Mouse (Mus musculus) lung, postnatal 0 days (tissue): ENCODE results near the gene Fam118a. TPM values are rescaled to one million over a fixed set of nuclear protein-coding genes. Genes with fewer than 3 reads are reported as not detected.
"Not testable (repeated sequence)": the region's sequence is repeated elsewhere in the genome, so short reads cannot be mapped to it uniquely, and the experiment has no call there.

Experiments used
- ATAC-seq: fragments of 200-750 bp; cut with Nextera tagmentation; 2 replicates; pipeline ENCODE4 v1.8.0; 2017; ENCODE audit warnings: moderate library complexity
- DNase-seq: peaks from one replicate; pipeline ENCODE4 v3.0.0-alpha.2; 2016; ENCODE audit warnings: low spot score
- H3K27ac ChIP-seq: fragments of 300-500 bp; sonication (generic); 2 replicates; pipeline ENCODE4 v1.5.1; 2014; ENCODE audit warnings: antibody characterized with exemption, mild to moderate bottlenecking, low read length, mixed read lengths
- H3K27me3 ChIP-seq: fragments of 300-500 bp; sonication (generic); replicated peaks from 2 replicates; pipeline ENCODE4 v1.6.1; 2014; ENCODE audit warnings: low read length, mixed read lengths; ENCODE audit not compliant: insufficient read depth
- H3K36me3 ChIP-seq: fragments of 300-500 bp; sonication (generic); 2 replicates; pipeline ENCODE4 v1.6.1; 2014; ENCODE audit warnings: low read length, mixed read lengths; ENCODE audit not compliant: insufficient read depth
- H3K4me1 ChIP-seq: fragments of 300-500 bp; sonication (generic); 2 replicates; pipeline ENCODE4 v1.6.1; 2014; ENCODE audit warnings: antibody characterized with exemption, low read depth, low read length, mixed read lengths; ENCODE audit not compliant: insufficient read depth
- H3K4me2 ChIP-seq: fragments of 300-500 bp; sonication (generic); replicated peaks from 2 replicates; pipeline ENCODE4 v1.6.1; 2014; ENCODE audit warnings: low read depth, mild to moderate bottlenecking, low read length, moderate library complexity, mixed read lengths
- H3K4me3 ChIP-seq: fragments of 300-500 bp; sonication (generic); 2 replicates; pipeline ENCODE4 v1.5.1; 2014; ENCODE audit warnings: low read depth, low read length
- H3K9ac ChIP-seq: fragments of 300-500 bp; sonication (generic); replicated peaks from 2 replicates; pipeline ENCODE4 v1.6.1; 2014; ENCODE audit warnings: low read depth, mild to moderate bottlenecking
- H3K9me3 ChIP-seq: fragments of 300-500 bp; sonication (generic); 2 replicates; pipeline ENCODE4 v1.6.1; 2016; ENCODE audit warnings: low read length, mixed read lengths
- CTCF ChIP-seq: IDR thresholded peaks from 2 replicates; pipeline ENCODE4 v1.5.1; 2016; ENCODE audit warnings: antibody characterized with exemption, mild to moderate bottlenecking
- EP300 ChIP-seq: IDR thresholded peaks from 2 replicates; pipeline ENCODE4 v1.6.1; 2016; ENCODE audit warnings: antibody characterized with exemption, mild to moderate bottlenecking, control low read depth
- WGBS: fragments of 180-500 bp; shearing (Covaris S2); extraction: QIAGEN DNeasy Blood & Tissue Kit; methylation state at CpG from one replicate; pipeline ENCODE4 v1.1.7; 2014; 5-methylcytosine and 5-hydroxymethylcytosine counted together
- polyA plus RNA-seq: library from polyadenylated mRNA; unstranded; fragments of >200 nt; fragmentation: Nextera tagmentation; extraction: Ambion mirVana; gene quantifications from 2 replicates; pipeline ENCODE4 v1.2.1, GENCODE M21; 2015

Gene Fam118a
- polyA plus RNA-seq, result 18.2 and 18.9 TPM in 2 replicates

GRCm38 (mm10) chr15:85028648-85029047 lies at the start of gene Fam118a:
Gene Fam118a (plus strand): TSS chr15:85028948.
- not testable (repeated sequence) for H3K27ac ChIP-seq, H3K4me3 ChIP-seq, H3K9me3 ChIP-seq, H3K4me2 ChIP-seq, H3K9ac ChIP-seq, ATAC-seq, DNase-seq, H3K27me3 ChIP-seq, H3K4me1 ChIP-seq, H3K36me3 ChIP-seq
- WGBS, result 33% methylated on average over 1 of the region's 1 CpGs

GRCm38 (mm10) chr15:84981609-84982313 lies 47.0 kb upstream of the Fam118a start:
- DNase-seq (peak; percentile 19), ATAC-seq (peak; percentile 18; the same call in 1 of the 2 replicates)
- H3K4me1 ChIP-seq, result peaks cover 3% of the 10 kb centered on the region; the same call in 1 of the 2 replicates
- no peak overlapping the region for H3K4me3 ChIP-seq
- H3K27ac ChIP-seq, result no peak overlapping the region
- WGBS, result 56% methylated on average over 9 of the region's 9 CpGs
- H3K9ac ChIP-seq, result no peak overlapping the region
- no peaks in the 10 kb centered on the region for H3K36me3 ChIP-seq
- H3K4me2 ChIP-seq, result no peak overlapping the region
- H3K9me3 ChIP-seq, result no peaks in the 10 kb centered on the region
- H3K27me3 ChIP-seq, result no peaks in the 10 kb centered on the region
- TF ChIP-seq EP300, result no peak
- TF ChIP-seq CTCF, result no peak

- whole genome bisulfite sequencing, result 79% methylated on average over 3 of the region's 3 CpGs
- DNase-seq (no peak), ATAC-seq (no peak)
- Histone ChIP-seq H3K36me3 (no peaks in the 10 kb centered on the region), H3K27ac (no peak overlapping the region), H3K9me3 (no peaks in the 10 kb centered on the region), H3K4me1 (peaks cover 7% of the 10 kb centered on the region; the same call in 1 of the 2 replicates), H3K4me2 (no peak overlapping the region), H3K9ac (no peak overlapping the region), H3K27me3 (no peaks in the 10 kb centered on the region), H3K4me3 (no peak overlapping the region)
- TF ChIP-seq CTCF (no peak), EP300 (no peak)
Observed at GRCm38 (mm10) chr15:84982888-84983287, 45.9 kb upstream of the Fam118a start.

DNA sequence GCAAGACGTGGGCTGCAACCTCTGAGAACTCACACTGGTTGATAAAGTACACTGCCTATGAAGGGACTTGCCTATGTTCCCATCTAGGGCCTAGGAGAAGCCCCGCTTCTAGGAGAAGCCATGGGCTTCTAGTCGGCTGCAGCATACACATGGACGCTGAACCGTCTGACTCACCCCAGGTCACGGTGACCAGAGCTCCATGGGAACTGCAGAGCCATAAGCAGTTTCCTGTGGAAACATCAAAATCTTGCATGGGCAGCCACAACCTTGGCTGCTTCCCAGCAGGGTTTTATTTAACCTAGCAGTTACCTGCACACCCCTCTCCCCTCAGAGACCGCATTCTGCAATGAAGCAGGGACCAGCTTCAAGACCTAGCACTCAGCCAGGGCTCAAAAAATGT lies 45.0 kb upstream of the Fam118a start:
- Histone ChIP-seq H3K4me3 (no peak overlapping the region), H3K9ac (no peak overlapping the region)

GRCm38 (mm10) chr15:84985516-84986160 lies 43.1 kb upstream of the Fam118a start:
- DNase-seq (no peak), ATAC-seq (no peak)
- H3K36me3 ChIP-seq, result no peaks in the 10 kb centered on the region
- TF ChIP-seq CTCF (no peak), EP300 (no peak)
- H3K4me2 ChIP-seq, result no peak overlapping the region
- H3K4me3 ChIP-seq, result no peak overlapping the region
- WGBS, result 85% methylated on average over 12 of the region's 12 CpGs
- H3K4me1 ChIP-seq, result peaks cover 10% of the 10 kb centered on the region; the same call in 1 of the 2 replicates
- no peaks in the 10 kb centered on the region for H3K9me3 ChIP-seq
- H3K9ac ChIP-seq, result no peak overlapping the region
- no peaks in the 10 kb centered on the region for H3K27me3 ChIP-seq
- no peak overlapping the region for H3K27ac ChIP-seq

More for the DNA sequence above, 45.0 kb upstream of the Fam118a start:
- no peaks in the 10 kb centered on the region for H3K36me3 ChIP-seq
- no peak overlapping the region for H3K27ac ChIP-seq
- ATAC-seq (no peak), DNase-seq (no peak)
- H3K4me1 ChIP-seq, result peaks cover 10% of the 10 kb centered on the region; the same call in 1 of the 2 replicates
- no peaks in the 10 kb centered on the region for H3K27me3 ChIP-seq
- WGBS, result 72% methylated on average over 7 of the region's 7 CpGs
- no peak for TF ChIP-seq CTCF
- TF ChIP-seq EP300, result no peak
- H3K9me3 ChIP-seq, result no peaks in the 10 kb centered on the region
- no peak overlapping the region for H3K4me2 ChIP-seq

- 71% methylated on average over 4 of the region's 4 CpGs for WGBS
Observed at GRCm38 (mm10) chr15:84986171-84987019, 42.4 kb upstream of the Fam118a start.

More at GRCm38 (mm10) chr15:84986171-84987019, 42.4 kb upstream of the Fam118a start:
- Histone ChIP-seq H3K27ac (no peak overlapping the region), H3K4me1 (peaks cover 10% of the 10 kb centered on the region; the same call in 1 of the 2 replicates), H3K9me3 (no peaks in the 10 kb centered on the region), H3K27me3 (no peaks in the 10 kb centered on the region), H3K36me3 (no peaks in the 10 kb centered on the region), H3K9ac (peak overlapping the region; percentile 70), H3K4me3 (peak overlapping the region; percentile 64), H3K4me2 (peak overlapping the region; percentile 84)
- no peak for TF ChIP-seq EP300
- no peak for TF ChIP-seq CTCF
- ATAC-seq (no peak), DNase-seq (peak; percentile 15)
